8 mouse cellular contexts compared by ENCODE assay signal in genomic region chr2:120539778-120540208, GRCm38 (mm10). TPM values are rescaled to one million over a fixed set of nuclear protein-coding genes. Genes with fewer than 3 reads are reported as not detected.
DNase-seq lines count a peak whose midpoint lies in the region; ATAC-seq and TF ChIP-seq lines count a peak whose summit lies in the region.

No protein-coding gene starts in this region.

- H3K4me2 ChIP-seq in lung, postnatal 0 days (replicated peaks; ENCODE audit: low read depth, low read length) = peak overlapping the region; percentile 42

- peak overlapping the region; percentile 86 for H3K27ac ChIP-seq in layer of hippocampus, adult 2 months
- H3K27ac ChIP-seq in lung, postnatal 0 days (ENCODE audit: low read length) = peak overlapping the region; percentile 64; the same call in 1 of the 2 replicates

- no peak overlapping the region for H3K9ac ChIP-seq in lung, postnatal 0 days (replicated peaks; ENCODE audit: low read depth)

- intact Hi-C loops in heart, postnatal 36 days (cut with DNase I) = loop anchor here (2.0 kb wide), 1 partner anchor 23 kb away; the partner anchor contains the start of gene Zfp106

- no peaks in the 10 kb centered on the region for H3K27me3 ChIP-seq in lung, postnatal 0 days (replicated peaks; ENCODE audit: insufficient read depth, low read length)

- peak; percentile 80 for TF ChIP-seq EP300 in lung, postnatal 0 days (IDR thresholded peaks at IDR 0.05)

- 4% methylated on average over 1 of the region's 1 CpGs for WGBS in lung, postnatal 0 days

- TF ChIP-seq CTCF in layer of hippocampus, adult 2 months (conservative IDR thresholded peaks at IDR 0.05) = no peak
- no peak for TF ChIP-seq CTCF in lung, postnatal 0 days (IDR thresholded peaks at IDR 0.05)

- peak; percentile 97 for ATAC-seq in lung, postnatal 0 days

- peak; percentile 77 for DNase-seq in A20 (ENCODE audit: low read depth, low spot score)
- peak; percentile 73 for DNase-seq in adrenal gland, postnatal 10 days
- DNase-seq in frontal cortex, adult 2 months (ENCODE audit: extremely low spot score in 1 of 2, low spot score in 1 of 2) = peak; percentile 88 to 90
- peak; percentile 69 to 78 for DNase-seq in heart, postnatal 36 days
- DNase-seq in layer of hippocampus, adult 2 months (ENCODE audit: low spot score in 2 of 2) = peak; percentile 81 to 91
- peak; percentile 96 for DNase-seq in lung, postnatal 0 days (ENCODE audit: low spot score)
- DNase-seq in right cerebral cortex, adult 18-20 months = peak; percentile 84
- DNase-seq in thymus, postnatal 0 days (ENCODE audit: low spot score) = no peak

- peaks cover 4% of the 10 kb centered on the region; the same call in 1 of the 2 replicates for H3K4me1 ChIP-seq in lung, postnatal 0 days (ENCODE audit: insufficient read depth, low read depth, low read length)

- H3K4me3 ChIP-seq in layer of hippocampus, adult 2 months = 0 out of 2 replicates have a peak overlapping the region, but pooled peaks have one; percentile 1
- peak overlapping the region; percentile 20; the same call in 1 of the 2 replicates for H3K4me3 ChIP-seq in lung, postnatal 0 days (ENCODE audit: low read depth, low read length)

- H3K9me3 ChIP-seq in lung, postnatal 0 days (ENCODE audit: low read length) = no peaks in the 10 kb centered on the region

- peaks cover 14% of the 10 kb centered on the region; the same call in 1 of the 2 replicates for H3K36me3 ChIP-seq in lung, postnatal 0 days (ENCODE audit: insufficient read depth, low read length)

RNA-seq across cellular contexts. Expression of gene Zfp106, which starts 23.9 kb away (rescaled TPM):
- 100 to 1,000 TPM in 1 of 2 experiments, 10 to 100 TPM in 1; 85.6 to 107 TPM for total RNA-seq in adrenal gland, postnatal 10 days (2021)
- 73.3 and 79.9 TPM in 2 replicates for polyA plus RNA-seq in frontal cortex, adult 2 months (2012; rRNA removed)
- 100 to 1,000 TPM; 471 TPM for total RNA-seq in heart, postnatal 36 days (2021)
- total RNA-seq in layer of hippocampus, adult 2 months (2021) = 100 to 1,000 TPM; 159 to 161 TPM
- 28.2 and 28.5 TPM in 2 replicates for polyA plus RNA-seq in lung, postnatal 0 days (2015; fragmentation: Nextera tagmentation; extraction: Ambion mirVana)
- polyA plus RNA-seq in thymus, postnatal 0 days (2015; fragmentation: Nextera tagmentation; extraction: Ambion mirVana) = 50.0 and 59.5 TPM in 2 replicates

RNA-seq across cellular contexts. Expression of gene Snap23, which starts 27.7 kb away (rescaled TPM):
- 10 to 100 TPM; 45.7 to 53.2 TPM for total RNA-seq in adrenal gland, postnatal 10 days (2021)
- polyA plus RNA-seq in frontal cortex, adult 2 months (2012; rRNA removed) = 19.7 and 21.8 TPM in 2 replicates
- total RNA-seq in heart, postnatal 36 days (2021) = 10 to 100 TPM; 58.9 to 60.4 TPM
- 10 to 100 TPM; 19.6 to 19.8 TPM for total RNA-seq in layer of hippocampus, adult 2 months (2021)
- 40.0 and 48.0 TPM in 2 replicates for polyA plus RNA-seq in lung, postnatal 0 days (2015; fragmentation: Nextera tagmentation; extraction: Ambion mirVana)
- 33.9 and 40.6 TPM in 2 replicates for polyA plus RNA-seq in thymus, postnatal 0 days (2015; fragmentation: Nextera tagmentation; extraction: Ambion mirVana)
